Mouse (Mus musculus): ENCODE measurements around the gene Thop1. TPM values are rescaled to one million over a fixed set of nuclear protein-coding genes. Genes with fewer than 3 reads are reported as not detected.

Gene Thop1
- polyA plus RNA-seq (2014; fragmentation: Illumina TruSeq; extraction: RNeasy Lipid Tissue Mini Kit (QIAGEN cat#74804); ENCODE audit: low read depth, low replicate concordance): not detected

GRCm38 (mm10) chr10:81069836-81070235 lies at the start of gene Thop1:
Gene Thop1, plus strand, starts transcription at chr10:81070035.

GRCm38 (mm10) chr10:81025639-81026275 lies 44.1 kb upstream of the Thop1 start, which contains the start of gene Diras1:
Gene Diras1, minus strand, starts transcription at chr10:81025662.

GRCm38 (mm10) chr10:81036988-81037580 lies 32.8 kb upstream of the Thop1 start, which contains the start of gene Slc39a3:
Gene Slc39a3, minus strand, starts transcription at chr10:81037426.

GRCm38 (mm10) chr10:81059603-81060543 lies 10.0 kb upstream of the Thop1 start, which contains the start of gene Sgta:
Gene Sgta, minus strand, starts transcription at chr10:81060181.

GRCm38 (mm10) chr10:81105565-81106112 lies 35.8 kb downstream of the Thop1 start, which contains the start of gene Map2k2:
Gene Map2k2, plus strand, starts transcription at chr10:81105915.

Other genes with a start within 250 kb of the Thop1 start
- 116 TPM for gene Oaz1, start 243.4 kb upstream of the Thop1 start, polyA plus RNA-seq (2014; fragmentation: Illumina TruSeq; extraction: RNeasy Lipid Tissue Mini Kit (QIAGEN cat#74804); ENCODE audit: low read depth, low replicate concordance)
- not detected for gene Lingo3, start 226.0 kb upstream of the Thop1 start, polyA plus RNA-seq (2014; fragmentation: Illumina TruSeq; extraction: RNeasy Lipid Tissue Mini Kit (QIAGEN cat#74804); ENCODE audit: low read depth, low replicate concordance)
- 2.8 TPM for gene Lsm7, start 214.8 kb upstream of the Thop1 start, polyA plus RNA-seq (2014; fragmentation: Illumina TruSeq; extraction: RNeasy Lipid Tissue Mini Kit (QIAGEN cat#74804); ENCODE audit: low read depth, low replicate concordance)
- not detected for gene Sppl2b, start 214.8 kb upstream of the Thop1 start, polyA plus RNA-seq (2014; fragmentation: Illumina TruSeq; extraction: RNeasy Lipid Tissue Mini Kit (QIAGEN cat#74804); ENCODE audit: low read depth, low replicate concordance)
- gene Tmprss9, start 198.2 kb upstream of the Thop1 start, polyA plus RNA-seq (2014; fragmentation: Illumina TruSeq; extraction: RNeasy Lipid Tissue Mini Kit (QIAGEN cat#74804); ENCODE audit: low read depth, low replicate concordance): not detected
- not detected for gene Timm13, start 169.1 kb upstream of the Thop1 start, polyA plus RNA-seq (2014; fragmentation: Illumina TruSeq; extraction: RNeasy Lipid Tissue Mini Kit (QIAGEN cat#74804); ENCODE audit: low read depth, low replicate concordance)
- gene Lmnb2, start 151.8 kb upstream of the Thop1 start, polyA plus RNA-seq (2014; fragmentation: Illumina TruSeq; extraction: RNeasy Lipid Tissue Mini Kit (QIAGEN cat#74804); ENCODE audit: low read depth, low replicate concordance): 1.2 TPM
- gene Gadd45b, start 140.0 kb upstream of the Thop1 start, polyA plus RNA-seq (2014; fragmentation: Illumina TruSeq; extraction: RNeasy Lipid Tissue Mini Kit (QIAGEN cat#74804); ENCODE audit: low read depth, low replicate concordance): 12.3 TPM
- gene Gng7, start 55.1 kb upstream of the Thop1 start, polyA plus RNA-seq (2014; fragmentation: Illumina TruSeq; extraction: RNeasy Lipid Tissue Mini Kit (QIAGEN cat#74804); ENCODE audit: low read depth, low replicate concordance): 0.76 TPM
- gene Diras1, start 44.4 kb upstream of the Thop1 start, polyA plus RNA-seq (2014; fragmentation: Illumina TruSeq; extraction: RNeasy Lipid Tissue Mini Kit (QIAGEN cat#74804); ENCODE audit: low read depth, low replicate concordance): not detected
- gene Slc39a3, start 32.6 kb upstream of the Thop1 start, polyA plus RNA-seq (2014; fragmentation: Illumina TruSeq; extraction: RNeasy Lipid Tissue Mini Kit (QIAGEN cat#74804); ENCODE audit: low read depth, low replicate concordance): 0.41 TPM
- 1.3 TPM for gene Sgta, start 9.9 kb upstream of the Thop1 start, polyA plus RNA-seq (2014; fragmentation: Illumina TruSeq; extraction: RNeasy Lipid Tissue Mini Kit (QIAGEN cat#74804); ENCODE audit: low read depth, low replicate concordance)
- 0.79 TPM for gene Creb3l3, start 28.8 kb downstream of the Thop1 start, polyA plus RNA-seq (2014; fragmentation: Illumina TruSeq; extraction: RNeasy Lipid Tissue Mini Kit (QIAGEN cat#74804); ENCODE audit: low read depth, low replicate concordance)
- gene Map2k2, start 35.9 kb downstream of the Thop1 start, polyA plus RNA-seq (2014; fragmentation: Illumina TruSeq; extraction: RNeasy Lipid Tissue Mini Kit (QIAGEN cat#74804); ENCODE audit: low read depth, low replicate concordance): 3.0 TPM
- 48.6 TPM for gene Zbtb7a, start 65.2 kb downstream of the Thop1 start, polyA plus RNA-seq (2014; fragmentation: Illumina TruSeq; extraction: RNeasy Lipid Tissue Mini Kit (QIAGEN cat#74804); ENCODE audit: low read depth, low replicate concordance)
- not detected for gene Pias4, start 97.9 kb downstream of the Thop1 start, polyA plus RNA-seq (2014; fragmentation: Illumina TruSeq; extraction: RNeasy Lipid Tissue Mini Kit (QIAGEN cat#74804); ENCODE audit: low read depth, low replicate concordance)
- 12.4 TPM for gene Eef2, start 106.6 kb downstream of the Thop1 start, polyA plus RNA-seq (2014; fragmentation: Illumina TruSeq; extraction: RNeasy Lipid Tissue Mini Kit (QIAGEN cat#74804); ENCODE audit: low read depth, low replicate concordance)
- gene Dapk3, start 113.0 kb downstream of the Thop1 start, polyA plus RNA-seq (2014; fragmentation: Illumina TruSeq; extraction: RNeasy Lipid Tissue Mini Kit (QIAGEN cat#74804); ENCODE audit: low read depth, low replicate concordance): not detected
- gene 4930442H23Rik, start 113.8 kb downstream of the Thop1 start, polyA plus RNA-seq (2014; fragmentation: Illumina TruSeq; extraction: RNeasy Lipid Tissue Mini Kit (QIAGEN cat#74804); ENCODE audit: low read depth, low replicate concordance): not detected
- not detected for gene Nmrk2, start 132.0 kb downstream of the Thop1 start, polyA plus RNA-seq (2014; fragmentation: Illumina TruSeq; extraction: RNeasy Lipid Tissue Mini Kit (QIAGEN cat#74804); ENCODE audit: low read depth, low replicate concordance)
- 0.19 TPM for gene Atcay, start 160.8 kb downstream of the Thop1 start, polyA plus RNA-seq (2014; fragmentation: Illumina TruSeq; extraction: RNeasy Lipid Tissue Mini Kit (QIAGEN cat#74804); ENCODE audit: low read depth, low replicate concordance)
- gene Zfr2, start 163.1 kb downstream of the Thop1 start, polyA plus RNA-seq (2014; fragmentation: Illumina TruSeq; extraction: RNeasy Lipid Tissue Mini Kit (QIAGEN cat#74804); ENCODE audit: low read depth, low replicate concordance): 0.63 TPM
- not detected for gene Matk, start 182.9 kb downstream of the Thop1 start, polyA plus RNA-seq (2014; fragmentation: Illumina TruSeq; extraction: RNeasy Lipid Tissue Mini Kit (QIAGEN cat#74804); ENCODE audit: low read depth, low replicate concordance)
- 1.2 TPM for gene Mrpl54, start 196.9 kb downstream of the Thop1 start, polyA plus RNA-seq (2014; fragmentation: Illumina TruSeq; extraction: RNeasy Lipid Tissue Mini Kit (QIAGEN cat#74804); ENCODE audit: low read depth, low replicate concordance)
- not detected for gene Apba3, start 196.9 kb downstream of the Thop1 start, polyA plus RNA-seq (2014; fragmentation: Illumina TruSeq; extraction: RNeasy Lipid Tissue Mini Kit (QIAGEN cat#74804); ENCODE audit: low read depth, low replicate concordance)
- gene Tjp3, start 221.5 kb downstream of the Thop1 start, polyA plus RNA-seq (2014; fragmentation: Illumina TruSeq; extraction: RNeasy Lipid Tissue Mini Kit (QIAGEN cat#74804); ENCODE audit: low read depth, low replicate concordance): 7.8 TPM
- 2.6 TPM for gene Pip5k1c, start 222.9 kb downstream of the Thop1 start, polyA plus RNA-seq (2014; fragmentation: Illumina TruSeq; extraction: RNeasy Lipid Tissue Mini Kit (QIAGEN cat#74804); ENCODE audit: low read depth, low replicate concordance)